Mouse (Mus musculus) kidney, embryonic 15.5 days (tissue): ENCODE data around the gene Gm10310. TPM values are rescaled to one million over a fixed set of nuclear protein-coding genes. Genes with fewer than 3 reads are reported as not detected.
"Not testable (repeated sequence)": the region's sequence is repeated elsewhere in the genome, so short reads cannot be mapped to it uniquely, and the experiment has no call there.

Experiments
- ATAC-seq: fragments of 200-750 bp; cut with Nextera tagmentation; replicated peaks from 2 replicates; pipeline ENCODE4 v1.8.0; 2017; ENCODE audit warnings: moderate TSS enrichment; ENCODE audit not compliant: low FRiP score
- H3K27ac ChIP-seq: fragments of 300-500 bp; sonication (generic); 2 replicates; pipeline ENCODE4 v1.5.1; 2015; ENCODE audit warnings: mild to moderate bottlenecking, inconsistent platforms
- H3K27me3 ChIP-seq: fragments of 300-500 bp; sonication (generic); 2 replicates; pipeline ENCODE4 v1.6.1; 2015; ENCODE audit warnings: inconsistent platforms
- H3K36me3 ChIP-seq: fragments of 300-500 bp; sonication (generic); 2 replicates; pipeline ENCODE4 v1.6.1; 2015; ENCODE audit warnings: inconsistent platforms
- H3K4me1 ChIP-seq: fragments of 300-500 bp; sonication (generic); 2 replicates; pipeline ENCODE4 v1.6.1; 2015; ENCODE audit warnings: inconsistent platforms
- H3K4me2 ChIP-seq: fragments of 300-500 bp; sonication (generic); 2 replicates; pipeline ENCODE4 v1.6.1; 2015; ENCODE audit warnings: moderate library complexity, mild to moderate bottlenecking, inconsistent platforms
- H3K4me3 ChIP-seq: fragments of 300-500 bp; sonication (generic); replicated peaks from 2 replicates; pipeline ENCODE4 v1.5.1; 2015; ENCODE audit warnings: mild to moderate bottlenecking, inconsistent platforms
- H3K9ac ChIP-seq: fragments of 300-500 bp; sonication (generic); 2 replicates; pipeline ENCODE4 v1.6.1; 2015; ENCODE audit warnings: mild to moderate bottlenecking, inconsistent platforms
- H3K9me3 ChIP-seq: fragments of 300-500 bp; sonication (generic); replicated peaks from 2 replicates; pipeline ENCODE4 v1.6.1; 2016; ENCODE audit warnings: inconsistent platforms
- WGBS: fragments of 180-500 bp; shearing (Covaris S2); methylation state at CpG from one replicate; pipeline ENCODE4 v1.1.7; 2015; ENCODE audit warnings: mixed read lengths; 5-methylcytosine and 5-hydroxymethylcytosine counted together
- polyA plus RNA-seq: library from polyadenylated mRNA; unstranded; fragments of >200 nt; fragmentation: Nextera tagmentation; extraction: Ambion mirVana; gene quantifications from 2 replicates; pipeline ENCODE4 v1.2.1, GENCODE M21; 2015

Gm10310 gene
- not detected in 2 replicates for polyA plus RNA-seq

GRCm38 (mm10) chr10:129984962-129985361 lies at the start of gene Gm10310:
Gene Gm10310 (minus strand): TSS chr10:129985062.
- H3K4me2 ChIP-seq, H3K27ac ChIP-seq, H3K9ac ChIP-seq, H3K9me3 ChIP-seq, ATAC-seq, H3K36me3 ChIP-seq, H3K4me3 ChIP-seq, H3K4me1 ChIP-seq, H3K27me3 ChIP-seq: not testable (repeated sequence)
- no CpG with 5 or more reads among the region's 1 CpGs for WGBS

- Histone ChIP-seq H3K36me3 (no peaks in the 10 kb centered on the region), H3K9me3 (no peaks in the 10 kb centered on the region), H3K4me1 (no peaks in the 10 kb centered on the region), H3K27ac (no peak within 1 kb of the TSS), H3K27me3 (no peaks in the 10 kb centered on the region), H3K4me2 (no peak within 1 kb of the TSS), H3K4me3 (no peak within 1 kb of the TSS), H3K9ac (no peak within 1 kb of the TSS)
- no peak for ATAC-seq
Observed at GRCm38 (mm10) chr10:130030048-130030447, 45.2 kb upstream of the Gm10310 start, which contains the start of gene Olfr821. Gene Olfr821 (plus strand): TSS chr10:130030348.

- H3K4me2 ChIP-seq: no peak within 1 kb of the TSS
- no peak within 1 kb of the TSS for H3K27ac ChIP-seq
- H3K27me3 ChIP-seq: no peaks in the 10 kb centered on the region
- H3K36me3 ChIP-seq: no peaks in the 10 kb centered on the region
- H3K9ac ChIP-seq: no peak within 1 kb of the TSS
- no peaks in the 10 kb centered on the region for H3K9me3 ChIP-seq
- no peak within 1 kb of the TSS for H3K4me3 ChIP-seq
- H3K4me1 ChIP-seq: no peaks in the 10 kb centered on the region
- ATAC-seq: no peak
Observed at GRCm38 (mm10) chr10:130012321-130012720, 27.5 kb upstream of the Gm10310 start, which contains the start of gene Olfr820. Gene Olfr820 (plus strand): TSS chr10:130012621.

GRCm38 (mm10) chr10:130005366-130005765 lies 20.5 kb upstream of the Gm10310 start:
- H3K9me3 ChIP-seq, H3K36me3 ChIP-seq, H3K4me1 ChIP-seq, ATAC-seq, H3K9ac ChIP-seq, H3K4me3 ChIP-seq, H3K4me2 ChIP-seq, H3K27ac ChIP-seq, H3K27me3 ChIP-seq: not testable (repeated sequence)
- 89% methylated on average over 4 of the region's 4 CpGs for WGBS

GRCm38 (mm10) chr10:130004104-130004503 lies 19.2 kb upstream of the Gm10310 start:
- not testable (repeated sequence) for H3K4me3 ChIP-seq, H3K27me3 ChIP-seq, ATAC-seq, H3K9me3 ChIP-seq, H3K4me2 ChIP-seq, H3K36me3 ChIP-seq, H3K27ac ChIP-seq, H3K9ac ChIP-seq, H3K4me1 ChIP-seq
- WGBS: 88% methylated on average over 4 of the region's 4 CpGs

- H3K27ac ChIP-seq, H3K9me3 ChIP-seq, H3K27me3 ChIP-seq, ATAC-seq, H3K9ac ChIP-seq, H3K36me3 ChIP-seq, H3K4me3 ChIP-seq, H3K4me1 ChIP-seq, H3K4me2 ChIP-seq: not testable (repeated sequence)
- WGBS: no CpG with 5 or more reads among the region's 3 CpGs
Observed at GRCm38 (mm10) chr10:129981867-129982266, 3.0 kb downstream of the Gm10310 start.

- not testable (repeated sequence) for H3K4me2 ChIP-seq, H3K4me3 ChIP-seq, H3K27me3 ChIP-seq, ATAC-seq, H3K4me1 ChIP-seq, H3K9me3 ChIP-seq, H3K9ac ChIP-seq, H3K27ac ChIP-seq, H3K36me3 ChIP-seq
- WGBS: no CpG with 5 or more reads among the region's 2 CpGs
Observed at GRCm38 (mm10) chr10:129976040-129976439, 8.8 kb downstream of the Gm10310 start, which contains the start of gene Olfr247. Gene Olfr247 (minus strand): TSS chr10:129976140.

GRCm38 (mm10) chr10:129972994-129973393 lies 11.9 kb downstream of the Gm10310 start:
- H3K4me1 ChIP-seq, H3K4me2 ChIP-seq, H3K9me3 ChIP-seq, H3K36me3 ChIP-seq, H3K27me3 ChIP-seq, H3K9ac ChIP-seq, H3K4me3 ChIP-seq, ATAC-seq, H3K27ac ChIP-seq: not testable (repeated sequence)
- no CpG with 5 or more reads among the region's 3 CpGs for WGBS

GRCm38 (mm10) chr10:129967166-129967565 lies 17.7 kb downstream of the Gm10310 start, which contains the start of gene Olfr819:
Gene Olfr819 (minus strand): TSS chr10:129967266.
- not testable (repeated sequence) for H3K36me3 ChIP-seq, H3K4me3 ChIP-seq, ATAC-seq, H3K9ac ChIP-seq, H3K4me2 ChIP-seq, H3K4me1 ChIP-seq, H3K9me3 ChIP-seq, H3K27ac ChIP-seq, H3K27me3 ChIP-seq
- 75% methylated on average over 2 of the region's 2 CpGs for WGBS

GRCm38 (mm10) chr10:129966232-129966631 lies 18.6 kb downstream of the Gm10310 start:
- 100% methylated on average over 2 of the region's 3 CpGs for WGBS
- H3K9me3 ChIP-seq, ATAC-seq: not testable (repeated sequence)

GRCm38 (mm10) chr10:129949000-129949399 lies 35.9 kb downstream of the Gm10310 start, which contains the start of gene Olfr818:
Gene Olfr818 (minus strand): TSS chr10:129949100.
- no peak for ATAC-seq
- H3K9ac ChIP-seq: no peak within 1 kb of the TSS
- no peaks in the 10 kb centered on the region for H3K27me3 ChIP-seq
- no peaks in the 10 kb centered on the region for H3K9me3 ChIP-seq
- 88% methylated on average over 2 of the region's 2 CpGs for WGBS
- no peak within 1 kb of the TSS for H3K4me2 ChIP-seq
- H3K27ac ChIP-seq: no peak within 1 kb of the TSS
- no peak within 1 kb of the TSS for H3K4me3 ChIP-seq
- no peaks in the 10 kb centered on the region for H3K4me1 ChIP-seq
- no peaks in the 10 kb centered on the region for H3K36me3 ChIP-seq

More at GRCm38 (mm10) chr10:129966232-129966631, 18.6 kb downstream of the Gm10310 start:
- not testable (repeated sequence) for H3K36me3 ChIP-seq, H3K27ac ChIP-seq, H3K4me3 ChIP-seq, H3K4me2 ChIP-seq, H3K9ac ChIP-seq, H3K4me1 ChIP-seq, H3K27me3 ChIP-seq
